Mouse (Mus musculus) heart, postnatal 0 days (tissue): Measurements from ENCODE around the gene Fibp.

Source experiments
- CTCF ChIP-seq: IDR thresholded peaks from 2 replicates; pipeline ENCODE4 v1.5.1; 2016; ENCODE audit warnings: antibody characterized with exemption, control low read depth, low read depth
- EP300 ChIP-seq: IDR thresholded peaks from 2 replicates; pipeline ENCODE4 v1.6.1; 2016; ENCODE audit warnings: antibody characterized with exemption, low read depth

- TF ChIP-seq CTCF (no peak), EP300 (no peak)
Measured at GRCm38 (mm10) chr19:5419630-5420029, 40.8 kb upstream of the Fibp start.
